Mouse (Mus musculus) CH12.LX (cell line): ENCODE measurements around the gene Bmi1.

Experiments used
- CTCF ChIP-seq, 2 experiments: IDR thresholded peaks in 1 of 2; conservative IDR thresholded peaks in 1 of 2; 2 replicates each; pipeline ENCODE4 v1.5.1; 2011 to 2012; ENCODE audit warnings: low read depth in 2 of 2, low read length in 2 of 2, improper control_type of control experiment in 1 of 2, inconsistent platforms in 1 of 2, mild to moderate bottlenecking in 1 of 2, moderate library complexity in 1 of 2
- E2F4 ChIP-seq: IDR thresholded peaks from 2 replicates; pipeline ENCODE4 v1.6.1; 2011; ENCODE audit warnings: low read depth, low read length, improper control_type of control experiment; ENCODE audit not compliant: insufficient replicate concordance
- ELF1 ChIP-seq: IDR thresholded peaks from 2 replicates; pipeline ENCODE4 v1.6.1; 2014; ENCODE audit warnings: low read depth, mild to moderate bottlenecking, inconsistent platforms, low read length, improper control_type of control experiment
- GABPA ChIP-seq: IDR thresholded peaks from 2 replicates; pipeline ENCODE4 v1.6.1; 2012; ENCODE audit warnings: low read depth, low read length, improper control_type of control experiment, inconsistent platforms; ENCODE audit not compliant: insufficient replicate concordance
- HCFC1 ChIP-seq: IDR thresholded peaks from 2 replicates; pipeline ENCODE4 v1.6.1; 2012; ENCODE audit warnings: low read depth, mild to moderate bottlenecking, inconsistent platforms, low read length, improper control_type of control experiment
- JUN ChIP-seq: IDR thresholded peaks from 2 replicates; pipeline ENCODE4 v1.6.1; 2011; ENCODE audit warnings: low read depth, mild to moderate bottlenecking, low read length, improper control_type of control experiment, moderate library complexity; ENCODE audit not compliant: insufficient read depth
- NELFE ChIP-seq: IDR thresholded peaks from 2 replicates; pipeline ENCODE4 v1.6.1; 2011; ENCODE audit warnings: low read depth, low read length, improper control_type of control experiment
- NRF1 ChIP-seq: IDR thresholded peaks from 2 replicates; pipeline ENCODE4 v1.6.1; 2014; ENCODE audit warnings: low read depth, mild to moderate bottlenecking, inconsistent platforms, low read length, improper control_type of control experiment, moderate library complexity
- POLR2A ChIP-seq: IDR thresholded peaks from 2 replicates; pipeline ENCODE4 v1.6.1; 2011; ENCODE audit warnings: low read depth, mild to moderate bottlenecking, improper control_type of control experiment, low read length
- RCOR1 ChIP-seq: conservative IDR thresholded peaks from 2 replicates; pipeline ENCODE4 v1.6.1; 2012; ENCODE audit warnings: low read depth, mild to moderate bottlenecking, inconsistent platforms, low read length, improper control_type of control experiment
- SIN3A ChIP-seq: IDR thresholded peaks from 2 replicates; pipeline ENCODE4 v1.6.1; 2012; ENCODE audit warnings: low read length, improper control_type of control experiment, inconsistent platforms
- SMC3 ChIP-seq: IDR thresholded peaks from 2 replicates; pipeline ENCODE4 v1.6.1; 2011; ENCODE audit warnings: low read depth, low read length, improper control_type of control experiment
- ZNF384 ChIP-seq: IDR thresholded peaks from 2 replicates; pipeline ENCODE4 v1.6.1; 2012; ENCODE audit warnings: low read depth, low read length, improper control_type of control experiment, inconsistent platforms

GRCm38 (mm10) chr2:18635052-18635451 lies 41.8 kb upstream of the Bmi1 start:
- TF ChIP-seq SIN3A = no peak
- TF ChIP-seq POLR2A = no peak
- TF ChIP-seq ELF1 = no peak
- no peak for TF ChIP-seq CTCF (conservative IDR thresholded peaks at IDR 0.05 in 1 of 2, IDR thresholded peaks at IDR 0.05 in 1 of 2; ENCODE audit: low read depth in 2 of 2, low read length in 2 of 2)
- TF ChIP-seq ZNF384 = no peak
- TF ChIP-seq NRF1 = no peak
- TF ChIP-seq GABPA = no peak
- TF ChIP-seq NELFE = no peak
- TF ChIP-seq SMC3 = no peak
- TF ChIP-seq JUN = no peak
- no peak for TF ChIP-seq HCFC1
- no peak for TF ChIP-seq E2F4
- no peak for TF ChIP-seq RCOR1
